Mouse (Mus musculus) splenic B cell, adult 2 months (primary cell): ENCODE measurements around the gene Myo5c.

Source experiments
- DNase-seq: peaks from one replicate; pipeline ENCODE4 v3.0.0-alpha.2; 2011; ENCODE audit warnings: low read depth, low spot score
- H3K27me3 ChIP-seq: 2 replicates; pipeline ENCODE4 v1.6.1; 2012; ENCODE audit warnings: mild to moderate bottlenecking, low read length, moderate library complexity, mixed read lengths; ENCODE audit not compliant: control insufficient read depth, poor library complexity, insufficient read depth, severe bottlenecking
- H3K36me3 ChIP-seq: 2 replicates; pipeline ENCODE4 v1.6.1; 2012; ENCODE audit warnings: mild to moderate bottlenecking, low read length, moderate library complexity, mixed read lengths; ENCODE audit not compliant: control insufficient read depth, poor library complexity, insufficient read depth, severe bottlenecking

Myo5c gene

GRCm38 (mm10) chr9:75255820-75256545, 24.2 kb downstream of the Myo5c start:
- peak; percentile 59 for DNase-seq
- no peaks in the 10 kb centered on the region for H3K36me3 ChIP-seq
- H3K27me3 ChIP-seq, result no peaks in the 10 kb centered on the region; the same call in 1 of the 2 replicates

- no peak for DNase-seq
- Histone ChIP-seq H3K27me3 (no peaks in the 10 kb centered on the region; the same call in 1 of the 2 replicates), H3K36me3 (no peaks in the 10 kb centered on the region)
Observed at GRCm38 (mm10) chr9:75258792-75259191, 27.0 kb downstream of the Myo5c start.

GRCm38 (mm10) chr9:75259656-75260055, 27.8 kb downstream of the Myo5c start:
- H3K36me3 ChIP-seq, result no peaks in the 10 kb centered on the region
- peak; percentile 49 for DNase-seq
- no peaks in the 10 kb centered on the region; the same call in 1 of the 2 replicates for H3K27me3 ChIP-seq

GRCm38 (mm10) chr9:75261332-75261872, 29.6 kb downstream of the Myo5c start:
- no peaks in the 10 kb centered on the region; the same call in 1 of the 2 replicates for H3K27me3 ChIP-seq
- H3K36me3 ChIP-seq, result no peaks in the 10 kb centered on the region
- no peak for DNase-seq

GRCm38 (mm10) chr9:75262235-75262826, 30.5 kb downstream of the Myo5c start:
- H3K36me3 ChIP-seq, result no peaks in the 10 kb centered on the region
- H3K27me3 ChIP-seq, result no peaks in the 10 kb centered on the region; the same call in 1 of the 2 replicates
- peak; percentile 72 for DNase-seq

GRCm38 (mm10) chr9:75264008-75264718, 32.3 kb downstream of the Myo5c start:
- Histone ChIP-seq H3K36me3 (no peaks in the 10 kb centered on the region), H3K27me3 (no peaks in the 10 kb centered on the region)
- no peak for DNase-seq

GRCm38 (mm10) chr9:75267147-75267546, 35.3 kb downstream of the Myo5c start:
- DNase-seq, result no peak
- Histone ChIP-seq H3K36me3 (no peaks in the 10 kb centered on the region), H3K27me3 (no peaks in the 10 kb centered on the region)

- Histone ChIP-seq H3K36me3 (no peaks in the 10 kb centered on the region), H3K27me3 (no peaks in the 10 kb centered on the region)
- DNase-seq, result no peak
Observed at GRCm38 (mm10) chr9:75270382-75270781, 38.6 kb downstream of the Myo5c start.

GRCm38 (mm10) chr9:75271539-75271938, 39.7 kb downstream of the Myo5c start:
- H3K36me3 ChIP-seq, result no peaks in the 10 kb centered on the region
- no peak for DNase-seq

GRCm38 (mm10) chr9:75273646-75274045, 41.8 kb downstream of the Myo5c start:
- Histone ChIP-seq H3K27me3 (no peaks in the 10 kb centered on the region), H3K36me3 (no peaks in the 10 kb centered on the region)
- DNase-seq, result no peak

More at GRCm38 (mm10) chr9:75271539-75271938, 39.7 kb downstream of the Myo5c start:
- no peaks in the 10 kb centered on the region for H3K27me3 ChIP-seq

- Histone ChIP-seq H3K27me3 (no peaks in the 10 kb centered on the region), H3K36me3 (no peaks in the 10 kb centered on the region)
- no peak for DNase-seq
Observed at GRCm38 (mm10) chr9:75274486-75274885, 42.7 kb downstream of the Myo5c start.

GRCm38 (mm10) chr9:75275051-75275450, 43.2 kb downstream of the Myo5c start:
- Histone ChIP-seq H3K27me3 (no peaks in the 10 kb centered on the region), H3K36me3 (no peaks in the 10 kb centered on the region)
- no peak for DNase-seq

- DNase-seq, result peak; percentile 68
- Histone ChIP-seq H3K27me3 (no peaks in the 10 kb centered on the region), H3K36me3 (no peaks in the 10 kb centered on the region)
Observed at GRCm38 (mm10) chr9:75280814-75281213, 49.0 kb downstream of the Myo5c start.

- peak; percentile 37 for DNase-seq
- no peaks in the 10 kb centered on the region for H3K36me3 ChIP-seq
- no peaks in the 10 kb centered on the region for H3K27me3 ChIP-seq
Observed at GRCm38 (mm10) chr9:75282179-75282578, 50.4 kb downstream of the Myo5c start.

GRCm38 (mm10) chr9:75282830-75283229, 51.0 kb downstream of the Myo5c start:
- Histone ChIP-seq H3K36me3 (no peaks in the 10 kb centered on the region), H3K27me3 (no peaks in the 10 kb centered on the region)
- DNase-seq, result peak; percentile 75
